Mouse (Mus musculus): ENCODE measurements around the gene Prss47. TPM values are rescaled to one million over a fixed set of nuclear protein-coding genes. Genes with fewer than 3 reads are reported as not detected.

Gene Prss47
- polyA plus RNA-seq (2015; fragmentation: Nextera tagmentation; extraction: Ambion mirVana): not detected in 2 replicates

DNA sequence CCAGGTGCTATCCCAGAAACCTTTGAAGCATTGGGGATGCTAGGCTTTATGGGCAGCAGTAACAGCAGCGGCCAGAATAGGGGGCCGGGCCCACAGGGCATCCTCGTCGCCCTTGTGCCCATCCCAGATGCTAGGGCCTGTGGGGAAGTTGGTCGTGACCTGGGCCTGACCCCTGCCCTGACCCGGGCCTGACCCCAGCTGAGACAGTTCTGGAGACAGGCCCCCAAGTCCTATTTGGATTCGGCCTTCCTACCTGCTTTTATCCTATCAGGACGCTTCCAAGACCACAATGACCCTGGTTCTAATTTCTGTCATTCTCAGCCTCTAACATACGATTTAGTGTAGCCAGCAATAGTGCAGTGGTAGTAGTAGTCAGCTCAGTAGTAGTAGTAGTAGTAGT lies at the start of gene Prss47:
Gene Prss47 (minus strand): TSS at position 101 of the 400 bp plus-strand sequence.
- H3K4me1 ChIP-seq: no peaks in the 10 kb centered on the region

DNA sequence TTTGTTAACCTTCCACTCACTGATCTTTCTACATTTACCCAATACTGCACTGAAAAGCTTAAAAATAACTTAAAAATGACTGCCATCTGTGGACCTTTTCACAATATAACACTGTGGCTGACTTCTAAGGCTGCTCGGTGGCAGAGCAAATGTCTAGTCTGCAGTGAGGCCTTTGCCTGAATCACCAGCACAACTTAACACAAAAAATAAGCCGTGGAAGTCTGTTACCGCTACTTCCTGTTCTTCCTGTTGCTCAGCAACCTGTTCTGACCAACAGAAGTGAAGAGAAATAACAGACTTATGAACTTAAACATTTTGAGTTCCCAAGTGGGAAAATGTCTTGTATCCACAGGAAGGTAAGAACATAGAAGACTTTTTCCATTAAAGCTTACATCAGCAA lies 48.7 kb upstream of the Prss47 start:
- Histone ChIP-seq H3K9me3 (peaks cover 37% of the 10 kb centered on the region), H3K27me3 (no peaks in the 10 kb centered on the region), H3K4me1 (no peaks in the 10 kb centered on the region), H3K27ac (replicated peaks) (no peak overlapping the region), H3K36me3 (peaks cover 6% of the 10 kb centered on the region; the same call in 1 of the 2 replicates), H3K9ac (replicated peaks) (no peak overlapping the region), H3K4me3 (no peak overlapping the region), H3K4me2 (replicated peaks) (no peak overlapping the region)
- ATAC-seq (replicated peaks): no peak
- WGBS: 100% methylated on average over 3 of the region's 3 CpGs

More for the DNA sequence above, at the start of gene Prss47:
- no peak within 1 kb of the TSS for H3K9ac ChIP-seq (replicated peaks)
- H3K9me3 ChIP-seq: no peaks in the 10 kb centered on the region
- no peak within 1 kb of the TSS for H3K4me3 ChIP-seq
- 89% methylated on average over 9 of the region's 9 CpGs for WGBS
- H3K4me2 ChIP-seq (replicated peaks): no peak within 1 kb of the TSS
- no peak for ATAC-seq (replicated peaks)
- no peaks in the 10 kb centered on the region for H3K36me3 ChIP-seq
- no peaks in the 10 kb centered on the region for H3K27me3 ChIP-seq
- H3K27ac ChIP-seq (replicated peaks): no peak within 1 kb of the TSS

DNA sequence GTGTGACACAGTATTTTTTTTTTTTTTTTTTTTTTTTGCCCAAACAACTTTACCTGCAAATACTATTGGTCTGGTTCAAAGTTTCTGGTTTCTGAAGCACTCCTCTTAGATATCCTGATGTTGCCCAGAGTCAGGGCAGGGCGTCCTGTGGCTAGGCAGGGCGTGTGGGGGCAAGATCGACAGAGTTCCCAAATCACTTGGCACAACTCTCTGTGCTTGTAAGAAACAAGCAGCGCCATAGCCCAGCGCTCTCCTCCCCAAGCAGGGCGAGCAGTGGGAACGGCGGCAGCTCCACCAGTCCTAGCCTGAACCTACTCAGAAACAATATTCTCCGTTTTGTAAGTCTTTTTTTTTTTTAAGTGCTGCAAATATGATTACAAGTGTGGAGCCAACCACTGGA lies 48.1 kb upstream of the Prss47 start:
- H3K27me3 ChIP-seq: no peaks in the 10 kb centered on the region
- no peaks in the 10 kb centered on the region for H3K4me1 ChIP-seq
- peaks cover 33% of the 10 kb centered on the region for H3K9me3 ChIP-seq
- no peak overlapping the region for H3K27ac ChIP-seq (replicated peaks)
- peaks cover 6% of the 10 kb centered on the region; the same call in 1 of the 2 replicates for H3K36me3 ChIP-seq
- no peak overlapping the region for H3K9ac ChIP-seq (replicated peaks)
- no peak overlapping the region for H3K4me2 ChIP-seq (replicated peaks)
- no peak for ATAC-seq (replicated peaks)
- H3K4me3 ChIP-seq: no peak overlapping the region
- WGBS: 96% methylated on average over 9 of the region's 9 CpGs

DNA sequence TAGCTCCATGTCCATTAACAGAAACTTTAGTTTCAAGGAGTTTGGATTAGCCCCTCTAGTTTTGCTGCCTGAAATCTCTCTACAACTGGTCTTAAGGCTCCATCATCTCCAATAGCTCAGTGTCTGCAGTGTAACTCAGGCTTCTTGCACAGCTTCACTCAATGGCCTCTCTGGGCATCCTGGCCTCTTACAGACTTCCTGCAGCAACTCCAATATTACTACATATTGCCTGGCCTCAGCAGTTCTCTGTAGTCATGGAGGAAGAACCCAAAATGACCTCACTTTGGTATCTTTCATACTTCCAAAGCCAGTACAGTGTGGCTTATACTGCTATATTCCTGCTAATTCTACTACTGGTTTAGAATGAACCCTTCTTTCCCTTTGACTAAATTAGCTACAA lies 44.5 kb upstream of the Prss47 start:
- H3K4me2 ChIP-seq (replicated peaks): no peak overlapping the region
- H3K4me3 ChIP-seq: no peak overlapping the region
- no peak overlapping the region for H3K27ac ChIP-seq (replicated peaks)
- no peaks in the 10 kb centered on the region for H3K27me3 ChIP-seq
- H3K9ac ChIP-seq (replicated peaks): no peak overlapping the region
- peaks cover 10% of the 10 kb centered on the region for H3K9me3 ChIP-seq
- H3K4me1 ChIP-seq: no peaks in the 10 kb centered on the region
- peaks cover 21% of the 10 kb centered on the region; the same call in 1 of the 2 replicates for H3K36me3 ChIP-seq
- ATAC-seq (replicated peaks): no peak

DNA sequence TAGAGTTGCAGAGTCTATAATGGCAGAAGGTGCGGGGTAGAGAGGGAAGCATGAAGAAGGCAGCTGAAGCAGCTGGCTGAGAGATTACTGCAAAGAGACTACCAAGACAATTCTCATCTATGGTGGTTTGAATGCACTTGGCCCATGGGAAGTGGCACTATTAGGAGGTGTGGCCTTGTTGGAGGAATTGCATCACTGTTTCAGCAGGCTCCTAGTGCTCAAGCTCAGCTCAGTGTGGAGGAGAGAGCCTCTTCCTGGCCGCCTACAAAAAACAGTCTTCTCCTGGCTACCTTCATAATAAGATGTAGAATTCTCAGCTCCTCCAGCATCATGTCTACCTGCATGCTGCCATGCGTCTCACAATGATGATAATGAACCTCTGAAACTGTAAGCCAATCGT lies 43.4 kb upstream of the Prss47 start:
- ATAC-seq (replicated peaks): no peak
- 91% methylated on average over 4 of the region's 4 CpGs for WGBS
- Histone ChIP-seq H3K9me3 (peaks cover 7% of the 10 kb centered on the region), H3K9ac (replicated peaks) (no peak overlapping the region), H3K4me2 (replicated peaks) (no peak overlapping the region), H3K36me3 (peaks cover 26% of the 10 kb centered on the region; the same call in 1 of the 2 replicates), H3K4me3 (no peak overlapping the region), H3K27ac (replicated peaks) (no peak overlapping the region), H3K4me1 (no peaks in the 10 kb centered on the region), H3K27me3 (no peaks in the 10 kb centered on the region)

DNA sequence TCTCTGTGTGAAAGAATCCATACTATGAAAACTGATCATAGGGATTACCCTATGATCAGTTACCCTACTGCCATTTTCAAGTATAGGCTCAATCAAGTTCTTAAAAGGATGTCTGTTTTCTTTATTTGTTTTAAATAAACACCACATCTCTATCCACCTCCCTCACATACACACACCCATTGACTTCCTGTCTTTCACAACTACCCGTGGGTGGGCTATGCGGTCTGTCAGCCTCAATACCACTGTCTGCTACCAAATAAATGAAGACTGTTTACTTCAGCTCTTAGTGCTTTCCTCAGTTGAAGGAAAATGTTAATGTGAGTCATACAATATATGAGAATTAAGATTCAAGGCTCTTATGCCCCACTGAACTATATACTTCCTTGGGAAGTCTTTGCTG lies 17.4 kb upstream of the Prss47 start:
- Histone ChIP-seq H3K27ac (replicated peaks) (no peak overlapping the region), H3K9me3 (no peaks in the 10 kb centered on the region), H3K4me1 (no peaks in the 10 kb centered on the region), H3K9ac (replicated peaks) (no peak overlapping the region), H3K36me3 (peaks cover 40% of the 10 kb centered on the region), H3K4me3 (no peak overlapping the region), H3K4me2 (replicated peaks) (no peak overlapping the region), H3K27me3 (no peaks in the 10 kb centered on the region)
- 92% methylated on average over 2 of the region's 2 CpGs for WGBS
- no peak for ATAC-seq (replicated peaks)

DNA sequence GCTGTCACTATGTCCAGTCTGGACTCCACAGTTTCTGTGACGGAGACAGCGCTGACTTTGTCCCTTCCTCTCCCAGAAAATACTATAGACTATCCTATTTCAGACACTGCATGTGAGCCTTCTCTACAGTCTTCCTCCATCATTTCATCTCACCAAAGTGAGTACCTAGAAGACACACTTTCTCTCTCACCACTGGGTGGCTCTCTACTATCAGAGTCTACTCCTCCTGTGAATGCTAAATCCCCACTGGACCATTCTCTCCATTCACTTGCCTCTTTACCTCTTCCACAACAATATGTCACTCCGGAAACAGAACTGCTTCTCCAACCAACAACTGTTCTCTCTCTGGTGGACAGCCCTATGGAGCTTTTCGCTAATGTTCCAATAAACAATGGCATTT lies 17.5 kb downstream of the Prss47 start:
- H3K4me1 ChIP-seq: no peaks in the 10 kb centered on the region
- ATAC-seq (replicated peaks): no peak
- H3K36me3 ChIP-seq: no peaks in the 10 kb centered on the region
- no peak overlapping the region for H3K27ac ChIP-seq (replicated peaks)
- H3K4me3 ChIP-seq: no peak overlapping the region
- H3K27me3 ChIP-seq: no peaks in the 10 kb centered on the region
- no peaks in the 10 kb centered on the region for H3K9me3 ChIP-seq
- H3K4me2 ChIP-seq (replicated peaks): no peak overlapping the region
- no peak overlapping the region for H3K9ac ChIP-seq (replicated peaks)
- 70% methylated on average over 4 of the region's 4 CpGs for WGBS

DNA sequence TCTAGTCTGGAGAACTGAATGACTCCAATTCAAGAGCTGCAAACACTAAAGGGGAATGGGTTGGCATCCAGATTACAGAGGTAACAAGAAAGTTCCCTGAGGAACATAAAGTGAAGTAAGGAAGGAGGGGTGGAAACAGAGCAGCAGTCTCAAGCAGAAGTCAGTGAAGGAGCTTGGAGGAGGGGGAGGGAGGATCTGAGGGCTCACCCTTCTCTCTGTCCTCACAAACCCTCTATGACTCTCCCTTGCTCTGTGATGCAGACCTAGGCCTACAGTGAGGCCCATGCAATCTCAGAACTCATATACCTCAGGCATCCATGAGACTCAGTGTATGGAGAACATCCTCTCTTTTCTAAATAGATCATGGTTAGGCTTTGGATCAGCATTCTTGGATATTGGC lies 19.8 kb downstream of the Prss47 start, which contains the start of gene Spata31d1c:
Gene Spata31d1c (plus strand): TSS at position 301 of the 400 bp plus-strand sequence.
- Histone ChIP-seq H3K27ac (replicated peaks) (no peak within 1 kb of the TSS), H3K4me2 (replicated peaks) (no peak within 1 kb of the TSS), H3K9me3 (no peaks in the 10 kb centered on the region), H3K36me3 (no peaks in the 10 kb centered on the region), H3K4me1 (no peaks in the 10 kb centered on the region), H3K9ac (replicated peaks) (no peak within 1 kb of the TSS), H3K4me3 (no peak within 1 kb of the TSS), H3K27me3 (no peaks in the 10 kb centered on the region)
- no peak for ATAC-seq (replicated peaks)

DNA sequence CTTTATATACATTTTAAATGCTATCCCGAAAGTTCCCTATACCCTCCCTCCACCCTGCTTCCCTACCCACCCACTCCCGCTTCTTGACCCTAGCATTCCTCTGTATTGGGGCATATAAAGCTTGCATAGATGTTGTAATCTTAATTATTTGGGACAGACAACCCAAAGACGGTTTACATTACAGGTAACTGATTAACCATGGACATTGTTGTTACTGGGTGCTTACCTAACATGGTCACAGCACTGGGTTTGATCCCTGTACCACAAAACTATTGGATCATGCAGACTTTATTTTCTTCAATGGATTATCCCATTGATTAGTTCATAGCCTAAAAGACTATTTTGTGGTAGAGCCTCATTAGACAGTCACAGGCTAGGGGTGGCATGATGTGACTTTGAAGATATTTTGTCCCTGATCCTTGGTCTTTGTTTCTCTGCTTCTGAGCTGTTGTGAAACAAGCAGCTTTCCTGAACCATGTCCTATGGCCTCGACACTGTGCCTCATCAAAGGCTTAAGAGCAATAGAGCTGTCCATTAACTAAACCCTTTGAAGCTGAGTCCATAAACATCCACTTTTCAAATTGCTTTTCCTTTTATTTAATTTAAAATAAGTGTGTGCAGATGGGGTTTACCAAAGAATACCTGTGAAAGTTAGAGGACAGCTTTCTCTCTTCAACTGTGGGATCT lies 41.4 kb downstream of the Prss47 start:
- Histone ChIP-seq H3K4me2 (replicated peaks) (no peak overlapping the region), H3K27ac (replicated peaks) (no peak overlapping the region), H3K27me3 (no peaks in the 10 kb centered on the region), H3K9ac (replicated peaks) (no peak overlapping the region), H3K36me3 (no peaks in the 10 kb centered on the region), H3K4me1 (no peaks in the 10 kb centered on the region), H3K9me3 (no peaks in the 10 kb centered on the region), H3K4me3 (no peak overlapping the region)
- ATAC-seq (replicated peaks): no peak
- WGBS: 49% methylated on average over 4 of the region's 4 CpGs

DNA sequence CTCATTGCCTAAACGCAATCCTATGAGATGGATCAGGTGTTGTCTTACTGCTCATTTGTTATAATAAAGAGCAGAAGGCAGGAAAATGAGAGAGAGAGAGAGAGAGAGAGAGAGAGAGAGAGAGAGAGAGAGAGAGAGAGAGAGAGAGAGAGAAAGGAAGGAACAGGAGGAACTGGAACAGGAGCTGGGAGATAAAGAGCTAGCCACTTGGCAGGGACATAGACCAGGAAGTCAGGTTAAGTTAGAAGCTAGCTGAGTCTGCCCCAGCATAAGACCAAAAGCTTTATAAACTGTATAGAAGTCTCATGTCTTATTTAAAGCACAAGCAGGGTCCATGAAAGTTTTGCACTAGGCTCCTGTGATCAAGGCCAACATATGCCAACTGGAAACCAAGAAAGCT lies 44.6 kb downstream of the Prss47 start:
- H3K4me3 ChIP-seq: no peak overlapping the region
- WGBS: 73% methylated on average over 1 of the region's 1 CpGs
- no peak overlapping the region for H3K9ac ChIP-seq (replicated peaks)
- no peak for ATAC-seq (replicated peaks)
- no peak overlapping the region for H3K27ac ChIP-seq (replicated peaks)
- no peaks in the 10 kb centered on the region for H3K9me3 ChIP-seq
- no peaks in the 10 kb centered on the region for H3K36me3 ChIP-seq
- no peaks in the 10 kb centered on the region for H3K27me3 ChIP-seq
- H3K4me1 ChIP-seq: no peaks in the 10 kb centered on the region
- H3K4me2 ChIP-seq (replicated peaks): no peak overlapping the region

DNA sequence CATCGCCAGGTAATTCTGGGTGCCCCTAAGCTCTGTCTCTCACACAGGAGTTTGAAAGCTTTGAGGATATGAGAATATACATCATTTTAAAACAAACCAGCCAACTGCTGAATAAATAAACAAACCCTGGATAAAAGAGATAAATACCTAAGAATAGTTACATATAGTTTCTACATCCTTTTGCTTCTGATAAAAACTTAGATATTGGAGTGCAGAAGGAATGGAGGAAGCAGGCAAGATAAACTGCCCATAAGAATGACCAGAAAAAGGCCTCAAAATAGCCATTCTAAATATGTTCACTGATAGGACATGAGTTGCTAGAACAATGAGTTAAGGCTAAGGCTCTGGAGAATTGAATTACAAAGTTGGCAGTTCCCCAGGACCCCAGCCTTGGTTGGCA lies 45.8 kb downstream of the Prss47 start:
- H3K27me3 ChIP-seq: no peaks in the 10 kb centered on the region
- H3K36me3 ChIP-seq: no peaks in the 10 kb centered on the region
- no peak overlapping the region for H3K4me2 ChIP-seq (replicated peaks)
- no peaks in the 10 kb centered on the region for H3K9me3 ChIP-seq
- H3K4me3 ChIP-seq: no peak overlapping the region
- H3K9ac ChIP-seq (replicated peaks): no peak overlapping the region
- H3K27ac ChIP-seq (replicated peaks): no peak overlapping the region
- no peaks in the 10 kb centered on the region for H3K4me1 ChIP-seq
- no peak for ATAC-seq (replicated peaks)
- 95% methylated on average over 1 of the region's 1 CpGs for WGBS

DNA sequence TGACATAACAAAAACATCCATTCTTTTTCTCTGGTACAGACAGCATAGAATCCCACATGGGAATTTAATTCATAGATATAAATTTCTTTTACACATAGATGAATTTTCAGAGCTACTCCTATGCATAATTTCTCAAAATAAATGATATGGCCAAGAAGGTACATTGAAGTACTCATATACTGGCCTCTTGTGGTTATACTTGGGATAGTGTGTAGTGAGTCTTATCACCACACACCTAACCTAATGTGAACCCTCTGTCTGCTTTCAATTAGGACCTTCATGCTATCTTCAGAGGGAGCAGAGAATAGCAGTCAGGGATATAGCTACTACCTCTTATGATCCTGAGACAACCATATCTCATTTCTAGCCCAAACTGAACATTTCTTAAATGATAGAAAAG lies 47.1 kb downstream of the Prss47 start:
- H3K9ac ChIP-seq (replicated peaks): no peak overlapping the region
- ATAC-seq (replicated peaks): no peak
- no peak overlapping the region for H3K4me3 ChIP-seq
- no peaks in the 10 kb centered on the region for H3K4me1 ChIP-seq
- H3K4me2 ChIP-seq (replicated peaks): no peak overlapping the region
- no peaks in the 10 kb centered on the region for H3K36me3 ChIP-seq
- no peak overlapping the region for H3K27ac ChIP-seq (replicated peaks)
- H3K27me3 ChIP-seq: no peaks in the 10 kb centered on the region
- H3K9me3 ChIP-seq: no peaks in the 10 kb centered on the region
